Mouse (Mus musculus): ENCODE measurements at regions not wholly inside any gene's neighbourhood (a gene's known extent, or its start where the extent isn't known, plus 50 kb on each side); places are given as distances from the start of the nearest gene placed in this dataset.
A peak's percentile ranks its signal among the peaks of the same experiment; 100 is the strongest.

DNA sequence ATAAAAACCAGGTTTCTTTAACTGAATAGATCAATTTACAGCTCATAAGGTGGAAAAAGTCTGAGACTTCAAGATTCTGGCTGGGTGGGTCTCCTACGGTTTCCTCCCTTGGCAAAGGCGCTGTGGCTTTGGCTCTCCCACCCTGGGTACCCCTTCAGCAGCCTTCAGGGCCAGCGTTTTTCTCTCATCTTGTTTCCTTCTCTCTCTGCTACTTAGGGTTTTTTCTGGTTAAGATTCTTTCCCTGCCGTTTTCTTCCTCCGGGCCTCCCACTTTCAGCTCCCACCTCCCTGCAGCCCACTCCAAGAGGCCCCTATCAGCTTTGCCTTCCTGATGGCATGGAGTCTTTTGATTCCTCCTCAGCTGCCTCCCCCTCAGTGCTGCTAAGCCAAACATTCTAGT lies 463.0 kb downstream of the Ccdc171 start:
- Histone ChIP-seq H3K4me1 (peaks cover 46% of the 10 kb centered on the region), H3K27me3 (no peaks in the 10 kb centered on the region)
- ATAC-seq (ENCODE audit: insufficient number of reproducible peaks, low FRiP score, low TSS enrichment, low read depth) = peak; percentile 61; the same call in 1 of the 2 replicates

DNA sequence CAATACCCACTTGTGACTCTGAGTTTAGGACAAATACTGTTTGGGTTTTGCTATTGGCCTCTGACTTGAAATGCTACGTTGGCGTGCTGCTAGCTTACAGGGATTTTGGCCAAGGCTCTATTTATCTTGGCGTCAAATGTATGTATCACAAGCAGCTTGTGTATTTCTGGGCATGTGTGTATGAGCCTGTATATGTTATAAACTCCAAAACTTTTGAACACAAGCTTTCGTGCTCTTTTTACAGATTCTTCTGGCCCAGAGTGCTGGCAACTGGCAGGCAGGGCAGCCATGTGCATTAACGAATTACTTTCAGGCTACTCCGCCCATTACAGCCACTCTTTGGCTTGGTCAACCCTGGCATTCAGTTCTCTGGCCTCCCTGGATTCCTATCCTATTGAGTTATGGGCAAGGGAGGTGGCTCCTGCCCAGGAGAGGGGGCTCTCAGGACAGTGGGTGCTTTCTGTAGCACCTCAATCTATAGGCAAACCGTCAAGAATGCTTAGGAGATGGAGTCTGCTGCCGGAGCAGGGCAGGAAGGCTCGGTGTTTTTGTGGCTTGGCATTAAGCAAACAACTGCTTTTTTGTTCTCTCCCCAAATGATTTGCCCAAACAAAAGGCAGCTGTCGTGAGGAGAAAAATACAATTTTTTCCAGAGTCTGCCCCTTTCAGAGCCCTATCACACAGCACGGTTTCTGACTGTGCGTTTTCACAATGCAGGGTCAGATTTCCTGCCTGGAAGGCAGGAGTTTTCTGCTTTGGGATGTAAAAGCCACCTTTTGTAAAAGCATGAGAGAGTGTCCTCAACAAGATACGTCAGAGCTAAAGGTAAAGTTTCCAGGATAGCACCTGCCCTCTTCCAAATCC lies 465.0 kb downstream of the Ccdc171 start:
- ATAC-seq (ENCODE audit: insufficient number of reproducible peaks, low FRiP score, low TSS enrichment, low read depth) = peak; percentile 49
- Histone ChIP-seq H3K4me1 (peaks cover 41% of the 10 kb centered on the region), H3K27ac (replicated peaks) (peak overlapping the region; percentile 86), H3K4me2 (replicated peaks) (no peak overlapping the region), H3K9me3 (replicated peaks) (no peaks in the 10 kb centered on the region), H3K36me3 (no peaks in the 10 kb centered on the region), H3K9ac (no peak overlapping the region), H3K4me3 (replicated peaks) (no peak overlapping the region), H3K27me3 (no peaks in the 10 kb centered on the region)
- WGBS = 37% methylated on average over 13 of the region's 13 CpGs

More for the DNA sequence above, 463.0 kb downstream of the Ccdc171 start:
- H3K27ac ChIP-seq (replicated peaks) = peak overlapping the region; percentile 71
- no peak overlapping the region for H3K9ac ChIP-seq
- no peak overlapping the region for H3K4me3 ChIP-seq (replicated peaks)
- H3K4me2 ChIP-seq (replicated peaks) = 0 out of 2 replicates have a peak overlapping the region, but pooled peaks have one; percentile 2
- H3K9me3 ChIP-seq (replicated peaks) = no peaks in the 10 kb centered on the region
- WGBS = 18% methylated on average over 5 of the region's 5 CpGs
- H3K36me3 ChIP-seq = no peaks in the 10 kb centered on the region

DNA sequence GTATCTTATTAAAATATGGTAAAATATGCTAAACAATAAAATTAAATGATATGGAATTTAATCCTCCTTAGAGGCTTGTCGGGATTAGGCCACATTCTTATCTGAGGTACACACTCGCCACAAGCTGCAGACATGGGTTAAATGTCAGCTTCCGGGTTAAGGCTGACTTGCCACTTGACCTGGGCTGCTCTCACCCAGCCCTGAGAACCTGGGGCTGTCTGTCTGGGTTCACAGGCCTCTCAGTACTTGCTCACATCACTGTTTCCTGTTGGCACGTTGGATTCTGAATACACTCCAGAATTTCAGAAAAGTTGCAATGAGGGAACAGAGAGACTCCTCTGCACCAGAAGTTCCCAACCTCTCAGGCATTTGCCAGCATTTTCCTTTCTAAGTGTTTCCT lies 465.9 kb downstream of the Ccdc171 start:
- no peak overlapping the region for H3K4me3 ChIP-seq (replicated peaks)
- no peaks in the 10 kb centered on the region for H3K36me3 ChIP-seq
- no peak overlapping the region for H3K4me2 ChIP-seq (replicated peaks)
- peaks cover 41% of the 10 kb centered on the region for H3K4me1 ChIP-seq
- WGBS = 30% methylated on average over 4 of the region's 4 CpGs
- peak overlapping the region; percentile 45; the same call in 1 of the 2 replicates for H3K27ac ChIP-seq (replicated peaks)
- no peak overlapping the region for H3K9ac ChIP-seq
- ATAC-seq (ENCODE audit: insufficient number of reproducible peaks, low FRiP score, low TSS enrichment, low read depth) = no peak
- H3K27me3 ChIP-seq = no peaks in the 10 kb centered on the region
- H3K9me3 ChIP-seq (replicated peaks) = no peaks in the 10 kb centered on the region

DNA sequence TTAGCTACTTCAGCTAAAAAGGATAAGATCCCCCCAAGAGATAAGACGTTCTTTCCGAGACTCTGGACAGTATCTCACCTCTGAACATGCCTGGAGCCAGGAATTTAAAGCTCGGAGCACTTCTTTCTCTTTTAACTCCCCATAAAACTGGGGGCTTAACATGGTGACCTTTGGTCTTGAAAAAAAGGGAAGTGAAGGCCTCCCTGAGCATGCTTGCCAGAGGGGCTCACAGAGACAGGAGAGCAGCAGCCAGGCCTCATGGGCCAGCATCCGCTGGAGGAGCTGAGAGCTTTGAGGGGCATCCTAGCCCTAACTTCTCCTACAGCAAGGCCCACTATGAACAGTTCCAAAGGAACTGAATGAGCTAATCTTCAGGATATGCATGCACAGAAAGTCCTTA lies 471.7 kb downstream of the Ccdc171 start:
- H3K4me2 ChIP-seq (replicated peaks) = no peak overlapping the region
- H3K9ac ChIP-seq = no peak overlapping the region
- H3K27ac ChIP-seq (replicated peaks) = no peak overlapping the region
- 58% methylated on average over 4 of the region's 4 CpGs for WGBS
- no peak overlapping the region for H3K4me3 ChIP-seq (replicated peaks)
- H3K4me1 ChIP-seq = peaks cover 11% of the 10 kb centered on the region
- H3K27me3 ChIP-seq = no peaks in the 10 kb centered on the region
- no peaks in the 10 kb centered on the region for H3K36me3 ChIP-seq
- ATAC-seq (ENCODE audit: insufficient number of reproducible peaks, low FRiP score, low TSS enrichment, low read depth) = no peak
- H3K9me3 ChIP-seq (replicated peaks) = no peaks in the 10 kb centered on the region

DNA sequence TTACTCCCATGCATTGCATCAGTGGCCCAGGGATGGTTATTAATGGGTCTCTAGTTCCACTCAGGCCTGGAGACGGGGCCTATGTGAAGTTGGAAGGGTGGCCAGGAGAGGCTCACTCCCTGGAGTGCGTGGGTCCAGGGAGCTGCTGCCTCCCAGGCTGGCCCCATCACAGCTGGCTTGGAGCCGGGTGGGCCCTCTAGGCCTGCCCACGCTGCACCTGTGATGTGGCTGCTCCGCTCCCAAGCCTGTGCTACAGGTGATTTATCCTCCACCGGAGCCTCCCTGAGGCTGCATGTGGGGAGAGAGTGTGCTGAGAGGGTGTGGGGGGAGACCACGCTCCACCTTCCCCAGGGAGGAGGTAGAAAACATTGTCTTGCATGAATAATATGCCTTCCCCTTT lies 476.3 kb downstream of the Ccdc171 start:
- H3K4me2 ChIP-seq (replicated peaks) = no peak overlapping the region
- no peak overlapping the region for H3K4me3 ChIP-seq (replicated peaks)
- H3K9me3 ChIP-seq (replicated peaks) = no peaks in the 10 kb centered on the region
- ATAC-seq (ENCODE audit: insufficient number of reproducible peaks, low FRiP score, low TSS enrichment, low read depth) = no peak
- WGBS = 62% methylated on average over 7 of the region's 7 CpGs
- no peaks in the 10 kb centered on the region for H3K36me3 ChIP-seq
- peaks cover 13% of the 10 kb centered on the region for H3K4me1 ChIP-seq
- no peaks in the 10 kb centered on the region for H3K27me3 ChIP-seq
- no peak overlapping the region for H3K9ac ChIP-seq
- H3K27ac ChIP-seq (replicated peaks) = no peak overlapping the region

DNA sequence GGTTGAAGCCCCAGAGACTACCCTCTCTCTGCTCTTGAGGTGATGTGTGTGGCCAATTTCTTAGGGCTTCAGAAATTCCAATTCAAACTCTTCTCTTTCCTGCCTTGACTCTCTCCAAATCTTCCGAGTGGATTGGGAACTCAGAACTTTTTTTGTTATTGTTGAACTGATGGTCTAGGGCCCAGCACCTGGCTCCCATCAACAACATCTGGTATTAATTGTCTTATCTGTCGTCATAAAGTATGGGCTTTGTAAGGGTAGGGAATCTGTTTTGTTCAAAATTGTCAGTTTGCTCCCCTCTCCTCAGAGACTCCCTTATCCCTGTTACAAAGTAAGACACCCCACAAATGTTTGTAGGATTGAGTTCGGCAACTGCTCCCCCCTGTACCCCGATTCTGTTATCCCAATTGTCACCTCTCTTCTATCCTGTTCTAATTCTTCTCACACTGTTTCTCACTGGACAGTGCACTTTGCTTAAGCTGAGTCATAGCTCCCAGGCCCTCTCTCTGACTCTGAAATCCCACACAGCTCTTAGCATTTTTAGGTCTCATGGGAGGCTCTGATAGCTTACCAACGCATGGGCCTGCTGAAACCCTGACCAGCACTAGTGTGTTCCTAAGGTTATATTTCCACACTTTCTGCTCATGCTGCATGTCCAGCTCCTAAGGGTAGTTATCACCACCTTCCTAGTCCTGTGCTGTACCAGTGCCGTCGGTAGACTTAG lies 478.9 kb downstream of the Ccdc171 start:
- Histone ChIP-seq H3K27ac (replicated peaks) (no peak overlapping the region), H3K4me2 (replicated peaks) (no peak overlapping the region), H3K4me1 (peaks cover 13% of the 10 kb centered on the region), H3K9me3 (replicated peaks) (no peaks in the 10 kb centered on the region), H3K36me3 (no peaks in the 10 kb centered on the region), H3K9ac (no peak overlapping the region), H3K4me3 (replicated peaks) (no peak overlapping the region), H3K27me3 (no peaks in the 10 kb centered on the region)
- no peak for ATAC-seq (ENCODE audit: insufficient number of reproducible peaks, low FRiP score, low TSS enrichment, low read depth)
- WGBS = 58% methylated on average over 7 of the region's 7 CpGs

DNA sequence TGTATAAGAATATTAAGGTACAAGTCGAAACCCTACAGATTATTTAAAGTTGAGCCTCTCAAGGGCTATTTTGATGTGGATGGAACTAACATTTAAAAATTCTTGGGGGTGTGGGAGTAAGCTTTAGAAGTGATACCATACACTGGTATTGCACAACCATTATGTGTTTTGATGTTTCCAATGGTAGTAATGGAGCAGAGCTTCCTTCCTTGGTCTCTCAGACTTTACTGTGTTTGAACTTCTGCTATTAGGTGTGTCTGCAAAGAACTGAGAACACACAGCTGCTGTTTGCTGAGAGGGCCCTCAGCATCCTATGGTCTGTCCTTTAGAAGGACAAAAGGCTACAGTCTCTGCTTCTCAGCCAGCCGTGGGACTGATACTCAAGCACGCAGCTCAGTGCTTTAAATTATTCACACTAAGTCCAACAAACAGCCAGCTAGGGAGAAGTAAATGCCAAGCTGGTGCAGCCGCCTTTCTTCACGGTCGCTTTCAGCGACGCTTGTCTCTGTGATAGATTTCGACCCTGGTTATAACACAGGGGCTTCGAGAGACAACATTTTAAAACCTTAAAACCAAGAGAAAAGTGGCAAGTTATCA lies 479.5 kb downstream of the Ccdc171 start:
- peaks cover 13% of the 10 kb centered on the region for H3K4me1 ChIP-seq
- H3K27me3 ChIP-seq = no peaks in the 10 kb centered on the region
- ATAC-seq (ENCODE audit: insufficient number of reproducible peaks, low FRiP score, low TSS enrichment, low read depth) = no peak
- no peak overlapping the region for H3K4me3 ChIP-seq (replicated peaks)
- H3K9ac ChIP-seq = no peak overlapping the region
- H3K9me3 ChIP-seq (replicated peaks) = no peaks in the 10 kb centered on the region
- 65% methylated on average over 10 of the region's 10 CpGs for whole genome bisulfite sequencing
- no peak overlapping the region for H3K27ac ChIP-seq (replicated peaks)
- no peak overlapping the region for H3K4me2 ChIP-seq (replicated peaks)
- H3K36me3 ChIP-seq = no peaks in the 10 kb centered on the region

DNA sequence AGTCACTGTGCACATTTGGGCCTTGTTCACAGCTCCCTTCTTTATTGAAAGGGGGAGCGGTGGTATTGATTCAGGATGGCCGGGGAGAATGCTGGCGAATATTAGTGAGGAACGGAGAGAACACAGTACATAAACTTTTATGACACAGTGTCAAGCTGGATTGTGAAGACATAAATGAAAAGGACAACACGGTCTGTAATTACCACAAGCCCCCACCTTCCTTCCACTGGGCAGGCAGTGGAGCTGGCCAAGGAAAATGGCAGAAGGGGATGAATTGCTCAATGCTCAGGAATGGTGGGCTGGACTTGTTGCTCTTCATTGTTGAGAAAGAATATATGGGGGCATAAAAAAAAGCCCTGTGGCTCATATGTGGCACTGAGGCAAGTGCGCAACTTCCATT lies 486.6 kb downstream of the Ccdc171 start:
- ATAC-seq (ENCODE audit: insufficient number of reproducible peaks, low FRiP score, low TSS enrichment, low read depth) = no peak
- H3K4me2 ChIP-seq (replicated peaks) = no peak overlapping the region
- no peak overlapping the region for H3K4me3 ChIP-seq (replicated peaks)
- no peaks in the 10 kb centered on the region for H3K4me1 ChIP-seq
- WGBS = 92% methylated on average over 6 of the region's 6 CpGs
- no peaks in the 10 kb centered on the region for H3K27me3 ChIP-seq
- no peak overlapping the region for H3K9ac ChIP-seq
- H3K9me3 ChIP-seq (replicated peaks) = no peaks in the 10 kb centered on the region
- no peaks in the 10 kb centered on the region for H3K36me3 ChIP-seq
- no peak overlapping the region for H3K27ac ChIP-seq (replicated peaks)

DNA sequence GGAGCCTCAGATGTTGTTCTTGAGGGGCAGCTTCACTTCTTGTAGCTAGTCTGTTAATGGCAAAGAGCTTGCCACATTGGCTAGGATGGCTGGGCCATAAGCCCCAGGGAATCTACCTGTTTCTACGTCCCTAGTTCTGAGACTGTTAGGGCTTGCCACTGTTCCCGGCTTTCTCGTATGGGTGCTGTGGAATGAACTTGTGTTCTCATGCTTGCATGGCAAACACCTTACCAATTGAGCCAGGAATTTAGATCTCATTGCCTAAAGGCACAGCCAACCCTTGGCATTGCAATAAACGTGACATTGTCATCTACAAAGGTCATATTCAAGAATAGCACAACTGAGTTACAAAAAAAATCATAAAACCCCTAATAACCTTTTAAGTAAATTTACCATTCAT lies 489.8 kb downstream of the Ccdc171 start:
- no peak overlapping the region for H3K27ac ChIP-seq (replicated peaks)
- H3K4me3 ChIP-seq (replicated peaks) = no peak overlapping the region
- H3K4me1 ChIP-seq = peaks cover 20% of the 10 kb centered on the region

DNA sequence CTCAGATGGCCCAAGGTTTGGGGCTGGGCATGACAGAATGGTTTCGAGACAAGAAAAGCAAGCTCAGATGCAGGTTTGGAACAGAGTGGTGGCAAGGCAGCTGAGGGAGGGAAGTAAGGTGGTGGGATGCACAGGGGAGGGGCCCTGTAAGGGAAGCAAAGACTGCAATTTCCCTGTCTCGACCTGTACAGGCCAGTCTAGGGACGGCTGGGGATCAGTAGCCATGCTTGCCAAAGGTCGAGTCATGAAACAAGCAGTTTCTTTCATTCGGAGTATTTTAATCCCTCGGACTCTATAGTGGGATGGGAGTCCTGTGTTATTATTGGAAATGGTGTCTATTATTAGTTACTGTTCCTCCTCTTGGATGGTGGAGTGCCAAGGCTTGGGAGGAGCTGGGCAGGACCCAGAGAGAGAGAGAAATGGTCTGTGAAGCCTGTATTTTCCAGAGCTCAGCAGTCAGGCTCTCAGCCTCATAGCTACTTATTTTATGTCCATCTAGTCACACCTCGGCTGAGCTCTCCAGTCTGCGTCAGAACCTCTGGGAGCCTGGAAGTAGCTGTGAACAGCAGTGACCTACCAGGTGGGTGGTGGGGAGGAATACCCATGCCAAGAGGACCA lies 490.3 kb downstream of the Ccdc171 start:
- 55% methylated on average over 8 of the region's 8 CpGs for WGBS
- no peak overlapping the region for H3K4me2 ChIP-seq (replicated peaks)
- peaks cover 24% of the 10 kb centered on the region for H3K4me1 ChIP-seq
- ATAC-seq (ENCODE audit: insufficient number of reproducible peaks, low FRiP score, low TSS enrichment, low read depth) = no peak
- H3K4me3 ChIP-seq (replicated peaks) = no peak overlapping the region
- H3K9me3 ChIP-seq (replicated peaks) = no peaks in the 10 kb centered on the region
- no peak overlapping the region for H3K9ac ChIP-seq
- no peaks in the 10 kb centered on the region for H3K27me3 ChIP-seq
- no peak overlapping the region for H3K27ac ChIP-seq (replicated peaks)
- no peaks in the 10 kb centered on the region for H3K36me3 ChIP-seq

More for the DNA sequence above, 489.8 kb downstream of the Ccdc171 start:
- Histone ChIP-seq H3K4me2 (replicated peaks) (no peak overlapping the region), H3K9ac (no peak overlapping the region), H3K9me3 (replicated peaks) (no peaks in the 10 kb centered on the region), H3K36me3 (no peaks in the 10 kb centered on the region), H3K27me3 (no peaks in the 10 kb centered on the region)
- no peak for ATAC-seq (ENCODE audit: insufficient number of reproducible peaks, low FRiP score, low TSS enrichment, low read depth)
- 73% methylated on average over 4 of the region's 4 CpGs for WGBS

DNA sequence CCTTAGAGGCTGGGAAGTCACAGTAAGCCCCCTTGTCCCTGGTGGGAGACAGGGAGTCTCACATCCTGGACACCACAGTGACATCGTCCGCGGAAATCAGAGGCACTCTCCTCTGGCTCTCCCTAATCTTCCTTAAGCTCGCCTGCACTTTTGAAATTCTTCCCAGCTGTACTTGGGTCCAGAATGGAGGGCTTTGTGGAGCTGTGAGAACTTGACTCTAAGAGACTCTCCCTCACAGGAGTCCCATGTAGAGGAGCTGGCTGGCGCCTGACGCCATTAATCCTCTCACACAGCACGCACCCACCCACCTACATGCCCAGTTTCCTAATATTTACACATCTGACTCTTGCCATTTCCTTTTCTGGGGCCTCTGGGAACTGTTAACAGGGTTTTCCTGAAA lies 492.8 kb downstream of the Ccdc171 start:
- peaks cover 27% of the 10 kb centered on the region for H3K4me1 ChIP-seq
- 60% methylated on average over 7 of the region's 7 CpGs for WGBS

More for the DNA sequence above, 492.8 kb downstream of the Ccdc171 start:
- H3K27me3 ChIP-seq = no peaks in the 10 kb centered on the region
- no peaks in the 10 kb centered on the region for H3K9me3 ChIP-seq (replicated peaks)
- no peak overlapping the region for H3K4me3 ChIP-seq (replicated peaks)
- H3K4me2 ChIP-seq (replicated peaks) = no peak overlapping the region
- H3K36me3 ChIP-seq = no peaks in the 10 kb centered on the region
- no peak overlapping the region for H3K9ac ChIP-seq
- H3K27ac ChIP-seq (replicated peaks) = no peak overlapping the region
- ATAC-seq (ENCODE audit: insufficient number of reproducible peaks, low FRiP score, low TSS enrichment, low read depth) = no peak

Measured in embryonic facial prominence, embryonic 15.5 days (tissue).